Mouse (Mus musculus) lung, adult 18-20 months (tissue): ENCODE results near the gene Ddx42.

Source experiments
- DNase-seq, 2 experiments: peaks; one replicate each; pipeline ENCODE4 v3.0.0; 2022; ENCODE audit warnings: mixed read lengths in 2 of 2

The Ddx42 gene

GRCm38 (mm10) chr11:106268326-106269059 lies 51.8 kb downstream of the Ddx42 start:
- DNase-seq, result peak; percentile 87 to 92

DNA sequence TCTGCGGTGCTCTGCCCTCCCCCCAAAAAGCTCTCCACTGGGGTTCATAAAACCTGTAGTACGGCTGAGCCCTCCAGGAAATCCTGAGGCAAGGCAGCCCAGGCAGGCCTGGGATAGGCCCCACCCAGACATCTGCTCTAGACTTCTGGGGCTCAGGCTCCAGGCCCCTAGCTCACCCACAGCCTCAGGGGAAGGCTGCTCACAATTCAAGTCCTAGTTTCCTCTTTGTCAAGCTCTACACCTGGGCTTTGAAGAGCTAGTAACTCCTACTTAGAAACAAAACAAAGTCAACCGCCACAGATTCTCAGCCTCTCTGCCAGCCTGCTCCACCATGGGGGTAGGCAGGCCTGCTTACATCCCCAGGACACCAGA lies 52.3 kb downstream of the Ddx42 start:
- peak; percentile 19 to 36 for DNase-seq

DNA sequence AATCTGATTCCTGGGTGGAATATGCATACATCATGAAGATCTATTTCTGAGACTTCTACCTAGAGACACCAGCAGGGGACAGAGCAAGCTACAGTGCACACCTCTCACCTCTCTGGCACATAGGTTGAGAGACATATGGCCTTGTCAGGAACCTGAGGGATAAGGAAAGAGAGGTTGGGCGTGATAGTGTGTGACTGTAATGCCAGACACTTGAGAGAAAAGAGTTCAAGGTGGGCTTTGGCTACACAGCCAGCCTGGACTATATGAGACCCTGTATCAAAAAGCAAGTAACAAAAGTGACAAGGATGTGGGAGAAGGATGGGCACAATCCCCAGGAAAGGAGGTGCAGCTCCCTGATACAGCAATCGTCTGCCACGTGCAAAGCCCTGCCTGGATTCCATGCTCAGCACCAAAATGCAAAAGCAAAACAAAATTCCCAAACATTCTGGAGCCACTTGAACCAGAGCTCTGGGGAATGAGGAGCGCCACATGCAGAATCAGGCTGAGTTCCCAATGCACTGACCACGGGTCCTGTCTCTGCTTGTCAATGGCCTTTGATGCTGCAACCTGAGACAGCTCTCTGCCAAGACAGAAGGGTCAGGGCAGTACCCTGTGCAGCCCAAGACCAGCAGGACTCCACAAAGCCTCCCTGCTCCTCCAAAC lies 54.5 kb downstream of the Ddx42 start:
- peak; percentile 24 to 37 for DNase-seq

- DNase-seq, result peak; percentile 40 to 53
These were observed 55.3 kb downstream of the Ddx42 start for GRCm38 (mm10) chr11:106271794-106272643.

DNA sequence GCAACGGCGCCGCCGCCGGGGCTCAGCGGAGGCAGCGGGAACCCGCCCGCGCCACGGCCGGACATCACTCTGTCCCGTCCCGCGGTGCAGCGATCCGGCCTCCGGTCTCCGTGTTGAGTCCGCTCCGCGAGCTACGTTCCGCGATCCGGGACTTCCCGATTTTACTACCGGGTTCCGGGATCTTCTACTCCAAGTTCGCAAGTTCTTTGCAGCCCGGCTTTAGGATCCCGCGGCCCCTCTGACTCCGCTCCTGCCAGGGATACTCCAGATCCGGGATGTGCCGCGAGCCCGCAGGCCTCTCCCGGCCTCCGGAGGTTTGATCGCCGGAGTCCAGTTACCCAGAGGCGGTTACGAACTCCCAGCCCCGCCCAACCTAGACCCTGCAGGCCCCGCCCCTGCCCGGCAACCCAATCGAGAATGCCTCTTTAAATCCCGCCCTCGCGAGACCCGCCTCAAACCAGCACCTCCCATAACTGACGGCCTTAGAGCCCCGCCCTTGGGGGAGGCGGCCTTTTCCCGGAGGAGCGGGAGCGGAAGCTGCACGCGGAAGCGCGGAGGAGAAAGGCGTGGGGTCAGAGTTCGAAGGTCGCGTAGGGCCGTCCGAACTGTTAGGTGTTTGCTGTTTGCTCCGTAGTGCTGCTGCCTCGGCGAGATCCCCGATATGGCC lies 56.1 kb downstream of the Ddx42 start, which contains the start of gene Smarcd2:
Gene Smarcd2 (minus strand): TSS at position 329 of the 667 bp plus-strand sequence.
- peak; percentile 100 for DNase-seq

GRCm38 (mm10) chr11:106273311-106273684 lies 56.6 kb downstream of the Ddx42 start:
- DNase-seq, result peak in 1 of 2 experiments; percentile 34

DNA sequence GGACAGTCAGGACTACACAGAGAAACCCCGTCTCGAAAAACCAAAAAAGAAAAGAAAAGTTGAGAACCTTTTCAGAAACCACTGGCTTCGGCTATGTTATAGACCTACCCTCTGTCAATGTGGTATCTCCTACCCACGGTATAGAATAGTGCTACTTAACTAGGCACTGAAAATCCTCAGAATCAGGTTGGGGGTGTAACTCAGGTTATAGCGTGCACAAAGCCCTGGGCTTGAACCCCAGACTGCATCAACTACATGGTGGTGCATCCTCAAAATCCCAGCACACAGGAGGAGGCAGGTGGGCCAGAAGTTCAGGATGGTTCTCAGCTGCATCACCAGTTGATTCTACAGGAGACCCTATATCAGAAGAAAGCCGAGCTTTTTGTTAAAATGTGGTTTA lies 57.1 kb downstream of the Ddx42 start:
- DNase-seq, result no peak

GRCm38 (mm10) chr11:106274374-106274773 lies 57.6 kb downstream of the Ddx42 start:
- no peak for DNase-seq

DNA sequence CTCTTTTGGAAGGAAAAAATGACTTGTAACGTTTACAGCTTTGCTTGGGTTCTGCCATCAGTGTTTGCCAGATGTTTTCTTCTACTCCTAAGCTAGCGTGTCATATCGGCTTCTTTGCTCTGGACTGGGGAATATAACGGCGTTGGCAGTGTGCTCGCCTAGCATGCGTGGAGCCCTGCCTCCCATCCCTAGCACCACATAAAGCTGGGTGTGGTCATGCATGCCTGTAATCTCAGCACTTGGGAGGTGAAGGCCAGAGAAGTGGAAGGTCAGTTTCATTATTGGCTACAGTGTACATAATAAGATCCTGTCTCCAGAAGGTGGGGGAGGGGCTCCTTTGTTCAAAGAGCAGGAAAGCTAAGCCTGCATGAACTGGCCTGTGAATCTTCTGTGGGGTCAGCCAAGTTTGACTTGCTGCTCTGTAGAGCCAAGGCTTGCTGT lies 58.3 kb downstream of the Ddx42 start:
- peak; percentile 36 to 64 for DNase-seq

- DNase-seq, result peak; percentile 92 to 95
These were observed 59.7 kb downstream of the Ddx42 start, which contains the start of gene Tcam1 for GRCm38 (mm10) chr11:106276454-106276853. Gene Tcam1, plus strand, starts transcription at chr11:106276672.

- no peak for DNase-seq
These were observed 65.7 kb downstream of the Ddx42 start for GRCm38 (mm10) chr11:106282452-106282851.

GRCm38 (mm10) chr11:106283371-106283770 lies 66.6 kb downstream of the Ddx42 start:
- no peak for DNase-seq

DNA sequence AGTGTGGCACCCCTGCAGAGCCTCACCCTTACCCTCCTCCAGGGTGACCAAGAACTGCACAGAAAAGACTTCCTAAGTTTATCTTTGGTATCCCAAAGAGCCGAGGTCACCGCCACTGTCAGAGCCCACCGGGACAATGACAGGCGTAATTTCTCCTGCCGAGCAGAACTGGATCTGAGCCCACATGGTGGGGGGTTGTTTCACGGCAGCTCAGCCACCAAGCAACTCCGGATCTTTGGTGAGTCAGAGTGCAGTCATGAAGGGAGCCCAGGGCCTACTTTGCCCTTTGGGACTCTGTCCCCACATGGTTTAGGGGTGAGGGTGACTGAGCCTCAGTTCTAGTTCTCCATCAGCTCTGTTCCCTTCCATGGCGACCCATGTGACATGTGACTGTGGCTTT lies 67.4 kb downstream of the Ddx42 start:
- DNase-seq, result no peak

DNA sequence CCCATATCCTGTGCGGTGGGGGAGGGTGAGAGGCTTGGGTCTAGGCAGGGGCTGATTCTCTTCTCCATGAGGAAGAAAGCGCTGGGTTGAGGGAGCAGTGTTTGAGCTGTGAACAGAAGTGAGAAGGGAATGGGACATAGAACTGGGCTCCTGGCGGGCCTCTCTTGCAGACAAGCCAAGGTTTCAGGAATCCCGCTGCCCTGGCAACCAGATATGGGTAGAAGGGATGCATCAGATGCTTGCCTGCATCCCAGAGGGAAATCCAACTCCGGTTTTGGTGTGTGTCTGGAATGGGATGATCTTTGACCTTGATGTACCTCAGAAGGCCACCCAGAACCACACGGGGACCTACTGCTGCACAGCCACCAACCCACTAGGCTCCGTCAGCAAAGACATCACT lies 69.5 kb downstream of the Ddx42 start:
- DNase-seq, result no peak

DNA sequence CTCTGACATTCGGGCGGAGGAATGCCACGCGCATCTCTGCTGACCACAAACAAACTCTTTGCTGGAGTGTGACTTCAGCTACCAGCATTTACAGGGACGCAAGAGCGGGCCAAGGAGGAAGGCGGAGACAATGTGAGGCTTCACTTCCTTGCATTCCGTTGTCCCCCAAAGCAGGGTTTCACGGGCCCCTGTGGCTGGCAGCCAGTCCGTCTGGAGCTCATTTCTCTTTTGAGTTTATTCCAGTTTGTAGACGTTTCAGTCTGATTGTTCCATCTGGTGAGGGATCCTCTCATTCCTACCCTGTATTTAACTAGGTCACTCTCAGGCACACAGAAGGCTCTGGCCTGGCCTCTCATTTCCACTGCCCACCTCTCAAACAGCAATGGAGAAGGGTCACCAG lies 70.3 kb downstream of the Ddx42 start:
- DNase-seq, result no peak

- peak in 1 of 2 experiments; percentile 45 for DNase-seq
These were observed 72.6 kb downstream of the Ddx42 start for GRCm38 (mm10) chr11:106289369-106289768.

DNA sequence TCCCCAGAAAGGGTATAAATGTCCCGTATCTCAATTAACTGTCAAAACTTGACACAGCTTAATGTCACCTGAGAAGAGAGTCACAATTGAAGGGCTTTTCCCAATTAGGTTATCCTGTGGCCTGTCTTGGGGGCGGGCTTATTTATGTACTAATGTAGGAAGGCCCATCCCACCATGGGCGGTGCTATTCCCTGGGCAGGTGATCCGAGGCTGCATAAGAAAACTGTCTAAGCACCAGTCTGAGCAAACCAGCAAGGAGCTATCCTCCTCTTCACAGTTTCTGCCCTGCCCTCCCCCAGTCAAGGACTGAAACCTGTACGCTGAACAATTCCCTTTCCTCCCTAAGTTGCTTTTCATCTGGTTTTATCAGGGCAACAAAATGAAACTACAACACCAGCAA lies 73.7 kb downstream of the Ddx42 start:
- no peak for DNase-seq

- DNase-seq, result peak; percentile 79 to 85
These were observed 75.1 kb downstream of the Ddx42 start for GRCm38 (mm10) chr11:106291861-106292260.
